Mouse (Mus musculus): ENCODE measurements at regions not wholly inside any gene's neighbourhood (a gene's known extent, or its start where the extent isn't known, plus 50 kb on each side); places are given as distances from the start of the nearest gene placed in this dataset.
"Not testable (repeated sequence)": the region's sequence is repeated elsewhere in the genome, so short reads cannot be mapped to it uniquely, and the experiment has no call there.

DNA sequence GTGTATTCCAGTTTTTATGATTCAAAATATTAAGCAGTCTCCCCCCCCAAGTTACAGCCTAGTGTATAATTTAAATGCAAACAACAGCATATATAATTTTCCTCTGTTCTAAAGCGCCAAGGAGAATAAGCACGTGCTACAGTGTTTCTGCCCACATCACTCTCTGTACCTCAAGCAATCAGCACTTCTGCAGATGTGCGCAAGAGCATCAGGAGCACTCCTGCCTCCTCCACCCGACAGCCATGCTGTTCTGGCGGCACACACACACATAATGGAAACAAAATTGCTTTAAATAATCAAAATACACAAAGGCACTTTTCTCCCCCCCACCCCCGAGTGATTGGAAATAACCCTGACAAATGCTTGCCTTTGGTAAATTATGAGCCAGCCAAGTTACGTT lies 78.5 kb upstream of the Adgrl2 start:
- no peaks in the 10 kb centered on the region for H3K9me3 ChIP-seq
- WGBS = 85% methylated on average over 7 of the region's 7 CpGs
- DNase-seq (ENCODE audit: extremely low spot score, low spot score) = no peak
- no peaks in the 10 kb centered on the region for H3K27me3 ChIP-seq (ENCODE audit: poor library complexity, severe bottlenecking)
- H3K4me3 ChIP-seq = no peak overlapping the region
- no peak overlapping the region for H3K27ac ChIP-seq
- H3K4me1 ChIP-seq = peaks cover 17% of the 10 kb centered on the region
- H3K36me3 ChIP-seq (replicated peaks) = no peaks in the 10 kb centered on the region

DNA sequence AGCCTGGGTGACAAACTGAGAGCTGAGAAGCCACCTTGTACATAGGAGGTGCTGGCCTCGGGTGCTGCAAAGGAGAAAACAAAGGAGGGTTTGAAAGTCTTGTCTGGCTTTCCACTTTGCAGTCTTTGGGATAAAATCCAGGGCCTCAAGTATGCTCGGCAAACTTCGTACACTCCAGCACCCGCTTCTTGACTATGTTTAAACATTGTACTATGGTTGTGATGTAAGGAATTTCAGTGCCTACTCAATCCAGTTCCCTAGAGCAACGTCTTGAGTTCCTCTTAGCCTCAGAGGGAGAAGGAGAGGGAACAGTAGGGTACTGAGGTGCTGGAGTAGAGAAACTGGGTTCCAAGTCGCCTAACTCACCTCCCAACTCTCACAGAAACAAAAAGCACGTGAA lies 77.4 kb upstream of the Adgrl2 start:
- 85% methylated on average over 7 of the region's 7 CpGs for WGBS
- H3K4me1 ChIP-seq = peaks cover 17% of the 10 kb centered on the region
- no peak overlapping the region for H3K4me3 ChIP-seq
- H3K9me3 ChIP-seq = no peaks in the 10 kb centered on the region
- H3K36me3 ChIP-seq (replicated peaks) = no peaks in the 10 kb centered on the region
- H3K27me3 ChIP-seq (ENCODE audit: poor library complexity, severe bottlenecking) = no peaks in the 10 kb centered on the region
- DNase-seq (ENCODE audit: extremely low spot score, low spot score) = no peak
- H3K27ac ChIP-seq = no peak overlapping the region

DNA sequence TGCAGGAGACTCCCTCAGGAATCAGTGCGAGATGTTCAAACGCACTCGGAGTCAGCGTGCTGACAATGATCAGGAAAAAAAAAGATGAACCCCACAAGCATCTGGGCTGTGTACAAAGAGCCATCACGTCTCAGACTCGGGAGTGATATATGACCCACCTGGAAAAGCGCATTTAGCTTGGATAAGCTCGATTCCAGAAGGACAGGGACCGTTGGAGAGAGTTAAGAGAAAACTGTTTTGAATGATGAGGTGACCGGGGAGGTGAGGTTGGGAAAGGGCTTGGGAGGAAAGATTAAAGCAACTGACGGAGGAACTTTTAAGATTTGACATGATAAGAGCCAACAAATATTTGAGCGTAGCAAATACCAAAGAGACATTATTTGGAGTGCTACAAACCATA lies 64.7 kb upstream of the Adgrl2 start:
- DNase-seq (ENCODE audit: extremely low spot score, low spot score) = no peak
- H3K36me3 ChIP-seq (replicated peaks) = no peaks in the 10 kb centered on the region
- H3K9me3 ChIP-seq = no peaks in the 10 kb centered on the region
- peaks cover 5% of the 10 kb centered on the region for H3K4me1 ChIP-seq
- no peaks in the 10 kb centered on the region for H3K27me3 ChIP-seq (ENCODE audit: poor library complexity, severe bottlenecking)
- H3K27ac ChIP-seq = no peak overlapping the region
- 86% methylated on average over 12 of the region's 12 CpGs for WGBS
- H3K4me3 ChIP-seq = no peak overlapping the region

GRCm38 (mm10) chr3:149052295-149052902 lies 62.0 kb upstream of the Adgrl2 start:
- not testable (repeated sequence) for H3K4me3 ChIP-seq; DNase-seq (ENCODE audit: extremely low spot score, low spot score); H3K27ac ChIP-seq; H3K9me3 ChIP-seq; H3K36me3 ChIP-seq (replicated peaks); H3K4me1 ChIP-seq; H3K27me3 ChIP-seq (ENCODE audit: poor library complexity, severe bottlenecking)
- 97% methylated on average over 1 of the region's 1 CpGs for WGBS

DNA sequence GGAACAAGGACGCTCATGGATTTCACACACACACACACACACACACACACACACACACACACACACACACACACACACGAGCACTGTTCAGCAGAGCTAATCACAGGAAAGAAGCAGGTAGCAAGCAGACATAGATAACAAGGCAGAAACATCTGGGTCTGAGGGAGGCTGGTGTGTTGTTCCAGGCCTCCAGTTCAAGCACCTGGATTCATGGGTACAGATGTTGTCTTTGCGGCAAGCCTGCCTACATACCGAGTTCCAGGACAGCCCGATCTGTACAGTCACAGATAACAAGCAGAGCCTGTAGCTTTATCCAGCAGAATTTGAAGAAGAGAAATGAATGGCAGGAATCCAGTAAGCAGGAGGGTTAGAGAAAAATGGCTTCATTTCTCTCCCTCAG lies 55.0 kb upstream of the Adgrl2 start:
- Histone ChIP-seq H3K4me3 (no peak overlapping the region), H3K27ac (no peak overlapping the region), H3K36me3 (replicated peaks) (no peaks in the 10 kb centered on the region), H3K9me3 (no peaks in the 10 kb centered on the region), H3K4me1 (peaks cover 38% of the 10 kb centered on the region), H3K27me3 (ENCODE audit: poor library complexity, severe bottlenecking) (peaks cover 8% of the 10 kb centered on the region; the same call in 1 of the 2 replicates)
- no peak for DNase-seq (ENCODE audit: extremely low spot score, low spot score)
- 92% methylated on average over 5 of the region's 5 CpGs for WGBS

DNA sequence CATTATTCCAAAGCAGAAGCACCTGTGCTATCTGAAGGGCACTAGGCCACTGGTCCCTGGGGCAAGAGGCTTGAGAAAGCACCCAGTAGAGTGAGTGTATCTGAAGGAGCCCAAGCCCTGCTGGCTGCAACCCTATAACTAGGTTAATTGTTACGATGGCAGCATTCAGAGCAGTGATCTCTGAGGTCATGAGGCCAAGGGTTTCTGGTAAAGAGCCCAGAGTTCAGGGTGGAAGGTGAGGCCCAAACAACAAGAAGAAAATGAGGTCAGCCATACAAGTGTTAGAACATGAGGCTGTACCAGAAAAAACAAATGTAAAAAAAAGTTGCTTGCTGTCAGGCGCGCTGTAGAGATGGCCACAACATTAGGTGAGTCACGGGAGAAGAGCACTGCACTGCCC lies 53.5 kb upstream of the Adgrl2 start:
- Histone ChIP-seq H3K27me3 (ENCODE audit: poor library complexity, severe bottlenecking) (peaks cover 8% of the 10 kb centered on the region; the same call in 1 of the 2 replicates), H3K4me1 (peaks cover 34% of the 10 kb centered on the region), H3K36me3 (replicated peaks) (no peaks in the 10 kb centered on the region), H3K9me3 (no peaks in the 10 kb centered on the region), H3K4me3 (no peak overlapping the region), H3K27ac (0 out of 2 replicates have a peak overlapping the region, but pooled peaks have one; percentile 20)
- 84% methylated on average over 4 of the region's 4 CpGs for WGBS
- no peak for DNase-seq (ENCODE audit: extremely low spot score, low spot score)

- peak; percentile 27 for DNase-seq (ENCODE audit: extremely low spot score, low spot score)
- WGBS = 36% methylated on average over 9 of the region's 9 CpGs
- no peaks in the 10 kb centered on the region for H3K9me3 ChIP-seq
- H3K27ac ChIP-seq = peak overlapping the region; percentile 54
- H3K36me3 ChIP-seq (replicated peaks) = no peaks in the 10 kb centered on the region
- peaks cover 36% of the 10 kb centered on the region for H3K4me1 ChIP-seq
- H3K4me3 ChIP-seq = no peak overlapping the region
- H3K27me3 ChIP-seq (ENCODE audit: poor library complexity, severe bottlenecking) = peaks cover 8% of the 10 kb centered on the region; the same call in 1 of the 2 replicates
These were observed 52.2 kb upstream of the Adgrl2 start for GRCm38 (mm10) chr3:149042527-149042926.

DNA sequence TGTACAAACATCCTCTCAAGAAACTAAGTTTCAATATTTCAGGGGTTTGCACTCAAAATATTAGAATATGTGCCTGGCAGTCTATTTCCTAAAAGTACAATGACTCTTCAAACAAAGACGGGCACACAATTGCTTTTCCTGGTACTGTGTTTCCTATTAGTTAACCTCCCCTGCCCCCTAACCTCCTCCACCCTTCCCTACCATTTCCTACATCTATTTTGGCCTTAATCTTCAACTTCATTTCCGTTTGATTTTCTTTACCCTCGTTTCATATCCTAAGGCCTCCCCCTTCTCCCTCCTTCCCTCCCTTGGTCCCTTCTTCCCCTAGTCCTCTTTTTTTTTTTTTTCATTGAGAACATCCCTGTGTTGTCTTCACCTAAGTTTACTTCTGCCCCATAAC lies 50.8 kb upstream of the Adgrl2 start:
- no peak overlapping the region for H3K4me3 ChIP-seq
- no peak for DNase-seq (ENCODE audit: extremely low spot score, low spot score)
- H3K36me3 ChIP-seq (replicated peaks) = no peaks in the 10 kb centered on the region
- no peak overlapping the region for H3K27ac ChIP-seq
- WGBS = 65% methylated on average over 3 of the region's 3 CpGs
- H3K27me3 ChIP-seq (ENCODE audit: poor library complexity, severe bottlenecking) = peaks cover 8% of the 10 kb centered on the region; the same call in 1 of the 2 replicates
- H3K4me1 ChIP-seq = peaks cover 36% of the 10 kb centered on the region
- no peaks in the 10 kb centered on the region for H3K9me3 ChIP-seq
